Mouse (Mus musculus) forebrain, embryonic 12.5 days (tissue): ENCODE measurements around the gene Ppl. TPM values are rescaled to one million over a fixed set of nuclear protein-coding genes. Genes with fewer than 3 reads are reported as not detected.
A peak's percentile ranks its signal among the peaks of the same experiment; 100 is the strongest.

Experiments
- ATAC-seq: fragments of 200-750 bp; cut with Nextera tagmentation; 2 replicates; pipeline ENCODE4 v1.8.0; 2017; ENCODE audit warnings: moderate TSS enrichment; ENCODE audit not compliant: low FRiP score
- H3K27ac ChIP-seq: fragments of 300-500 bp; sonication (generic); 2 replicates; pipeline ENCODE4 v1.5.1; 2016; ENCODE audit warnings: mild to moderate bottlenecking
- H3K27me3 ChIP-seq: fragments of 300-500 bp; sonication (generic); 2 replicates; pipeline ENCODE4 v1.6.1; 2016; ENCODE audit warnings: mild to moderate bottlenecking
- H3K36me3 ChIP-seq: fragments of 300-500 bp; sonication (generic); replicated peaks from 2 replicates; pipeline ENCODE4 v1.6.1; 2016; ENCODE audit warnings: mild to moderate bottlenecking
- H3K4me1 ChIP-seq: fragments of 300-500 bp; sonication (generic); 2 replicates; pipeline ENCODE4 v1.6.1; 2016
- H3K4me2 ChIP-seq: fragments of 300-500 bp; sonication (generic); 2 replicates; pipeline ENCODE4 v1.6.1; 2016; ENCODE audit warnings: mild to moderate bottlenecking, moderate library complexity
- H3K4me3 ChIP-seq: fragments of 300-500 bp; sonication (generic); replicated peaks from 2 replicates; pipeline ENCODE4 v1.5.1; 2016; ENCODE audit warnings: mild to moderate bottlenecking
- H3K9ac ChIP-seq: fragments of 300-500 bp; sonication (generic); 2 replicates; pipeline ENCODE4 v1.6.1; 2016; ENCODE audit warnings: mild to moderate bottlenecking
- H3K9me3 ChIP-seq: fragments of 300-500 bp; sonication (generic); 2 replicates; pipeline ENCODE4 v1.6.1; 2016
- WGBS: fragments of 180-500 bp; shearing (Covaris S2); methylation state at CpG from one replicate; pipeline ENCODE4 v1.1.7; 2016; 5-methylcytosine and 5-hydroxymethylcytosine counted together
- polyA plus RNA-seq: library from polyadenylated mRNA; unstranded; fragments of >200 nt; fragmentation: Nextera tagmentation; extraction: Ambion mirVana; gene quantifications from 2 replicates; pipeline ENCODE4 v1.2.1, GENCODE M21; 2016

Gene Ppl
- polyA plus RNA-seq, 1 experiment from 2014 or later = 1.1 TPM

- Histone ChIP-seq H3K9me3 (no peaks in the 10 kb centered on the region), H3K27me3 (peaks cover 30% of the 10 kb centered on the region), H3K27ac (no peak overlapping the region), H3K9ac (no peak overlapping the region), H3K4me3 (no peak overlapping the region), H3K36me3 (no peaks in the 10 kb centered on the region), H3K4me2 (peak overlapping the region; percentile 65), H3K4me1 (peaks cover 17% of the 10 kb centered on the region)
- WGBS = 1% methylated on average over 7 of the region's 7 CpGs
- ATAC-seq = peak; percentile 77
These were observed 13.3 kb upstream of the Ppl start for GRCm38 (mm10) chr16:5145570-5145969.

- H3K27ac ChIP-seq = no peak overlapping the region
- no peak overlapping the region for H3K4me3 ChIP-seq
- 48% methylated on average over 4 of the region's 4 CpGs for WGBS
- H3K36me3 ChIP-seq = no peaks in the 10 kb centered on the region
- no peak for ATAC-seq
- peaks cover 5% of the 10 kb centered on the region for H3K27me3 ChIP-seq
- no peak overlapping the region for H3K4me2 ChIP-seq
- no peak overlapping the region for H3K9ac ChIP-seq
- H3K4me1 ChIP-seq = no peaks in the 10 kb centered on the region
- H3K9me3 ChIP-seq = no peaks in the 10 kb centered on the region
These were observed 7.5 kb upstream of the Ppl start for GRCm38 (mm10) chr16:5139741-5140140.

- no peak for ATAC-seq
These were observed 4.9 kb upstream of the Ppl start for GRCm38 (mm10) chr16:5137006-5137540.

GRCm38 (mm10) chr16:5136505-5136904 lies 4.3 kb upstream of the Ppl start:
- 36% methylated on average over 4 of the region's 4 CpGs for WGBS
- Histone ChIP-seq H3K27me3 (peaks cover 38% of the 10 kb centered on the region), H3K4me2 (no peak overlapping the region), H3K4me3 (no peak overlapping the region), H3K4me1 (peaks cover 8% of the 10 kb centered on the region), H3K27ac (no peak overlapping the region), H3K36me3 (no peaks in the 10 kb centered on the region), H3K9ac (no peak overlapping the region), H3K9me3 (no peaks in the 10 kb centered on the region)
- ATAC-seq = no peak

More at GRCm38 (mm10) chr16:5137006-5137540, 4.9 kb upstream of the Ppl start:
- H3K9me3 ChIP-seq = no peaks in the 10 kb centered on the region
- no peak overlapping the region for H3K4me3 ChIP-seq
- H3K9ac ChIP-seq = no peak overlapping the region
- H3K27ac ChIP-seq = no peak overlapping the region
- H3K4me2 ChIP-seq = no peak overlapping the region
- 88% methylated on average over 12 of the region's 12 CpGs for WGBS
- peaks cover 32% of the 10 kb centered on the region for H3K27me3 ChIP-seq
- no peaks in the 10 kb centered on the region for H3K36me3 ChIP-seq
- H3K4me1 ChIP-seq = peaks cover 6% of the 10 kb centered on the region

GRCm38 (mm10) chr16:5135551-5136261 lies 3.5 kb upstream of the Ppl start:
- peaks cover 46% of the 10 kb centered on the region for H3K27me3 ChIP-seq
- WGBS = 82% methylated on average over 8 of the region's 8 CpGs
- no peak overlapping the region for H3K9ac ChIP-seq
- no peak for ATAC-seq
- H3K9me3 ChIP-seq = no peaks in the 10 kb centered on the region
- H3K4me1 ChIP-seq = peaks cover 8% of the 10 kb centered on the region
- H3K4me2 ChIP-seq = no peak overlapping the region
- H3K4me3 ChIP-seq = no peak overlapping the region
- no peaks in the 10 kb centered on the region for H3K36me3 ChIP-seq
- H3K27ac ChIP-seq = no peak overlapping the region

- no peak overlapping the region for H3K27ac ChIP-seq
- H3K4me3 ChIP-seq = no peak overlapping the region
- ATAC-seq = no peak
- H3K9me3 ChIP-seq = no peaks in the 10 kb centered on the region
- H3K27me3 ChIP-seq = peaks cover 55% of the 10 kb centered on the region
- no peak overlapping the region for H3K9ac ChIP-seq
- 82% methylated on average over 14 of the region's 14 CpGs for WGBS
- H3K4me1 ChIP-seq = peaks cover 8% of the 10 kb centered on the region
- no peaks in the 10 kb centered on the region for H3K36me3 ChIP-seq
- H3K4me2 ChIP-seq = no peak overlapping the region
These were observed 2.6 kb upstream of the Ppl start for GRCm38 (mm10) chr16:5134623-5135330.

GRCm38 (mm10) chr16:5131251-5131922 lies 834 bp downstream of the Ppl start:
- Histone ChIP-seq H3K27me3 (peaks cover 86% of the 10 kb centered on the region), H3K9ac (no peak overlapping the region), H3K4me1 (peaks cover 8% of the 10 kb centered on the region), H3K9me3 (no peaks in the 10 kb centered on the region), H3K36me3 (no peaks in the 10 kb centered on the region), H3K4me3 (peak overlapping the region; percentile 33), H3K27ac (no peak overlapping the region), H3K4me2 (no peak overlapping the region)
- no peak for ATAC-seq
- WGBS = 2% methylated on average over 25 of the region's 25 CpGs

GRCm38 (mm10) chr16:5130766-5131165 lies 1.5 kb downstream of the Ppl start:
- WGBS = 11% methylated on average over 4 of the region's 4 CpGs
- Histone ChIP-seq H3K9ac (no peak overlapping the region; the same call in 1 of the 2 replicates), H3K9me3 (no peaks in the 10 kb centered on the region), H3K36me3 (no peaks in the 10 kb centered on the region), H3K27me3 (peaks cover 89% of the 10 kb centered on the region), H3K4me3 (no peak overlapping the region), H3K4me2 (no peak overlapping the region), H3K27ac (no peak overlapping the region), H3K4me1 (peaks cover 8% of the 10 kb centered on the region)
- ATAC-seq = no peak

GRCm38 (mm10) chr16:5130196-5130595 lies 2.0 kb downstream of the Ppl start:
- no peaks in the 10 kb centered on the region for H3K36me3 ChIP-seq
- H3K9me3 ChIP-seq = no peaks in the 10 kb centered on the region
- H3K4me1 ChIP-seq = peaks cover 8% of the 10 kb centered on the region
- ATAC-seq = no peak
- peaks cover 88% of the 10 kb centered on the region for H3K27me3 ChIP-seq
- H3K4me3 ChIP-seq = no peak overlapping the region
- 38% methylated on average over 2 of the region's 2 CpGs for WGBS
- H3K9ac ChIP-seq = no peak overlapping the region
- no peak overlapping the region for H3K27ac ChIP-seq
- no peak overlapping the region for H3K4me2 ChIP-seq

- no peak for ATAC-seq
- Histone ChIP-seq H3K27me3 (peaks cover 53% of the 10 kb centered on the region), H3K4me3 (no peak overlapping the region), H3K27ac (no peak overlapping the region), H3K9me3 (no peaks in the 10 kb centered on the region), H3K4me1 (no peaks in the 10 kb centered on the region), H3K4me2 (no peak overlapping the region), H3K36me3 (no peaks in the 10 kb centered on the region), H3K9ac (no peak overlapping the region)
- WGBS = 79% methylated on average over 6 of the region's 6 CpGs
These were observed 8.7 kb downstream of the Ppl start for GRCm38 (mm10) chr16:5123476-5123875.

- no peak overlapping the region for H3K9ac ChIP-seq
- ATAC-seq = no peak
- no peaks in the 10 kb centered on the region for H3K9me3 ChIP-seq
- no peak overlapping the region for H3K27ac ChIP-seq
- no peak overlapping the region for H3K4me2 ChIP-seq
- WGBS = 85% methylated on average over 4 of the region's 4 CpGs
- no peaks in the 10 kb centered on the region for H3K36me3 ChIP-seq
- no peaks in the 10 kb centered on the region for H3K4me1 ChIP-seq
- no peak overlapping the region for H3K4me3 ChIP-seq
- H3K27me3 ChIP-seq = peaks cover 32% of the 10 kb centered on the region; the same call in 1 of the 2 replicates
These were observed 12.4 kb downstream of the Ppl start for GRCm38 (mm10) chr16:5119845-5120244.

- Histone ChIP-seq H3K27ac (no peak overlapping the region), H3K27me3 (peaks cover 32% of the 10 kb centered on the region; the same call in 1 of the 2 replicates), H3K4me1 (no peaks in the 10 kb centered on the region), H3K9ac (no peak overlapping the region), H3K4me3 (no peak overlapping the region), H3K9me3 (no peaks in the 10 kb centered on the region), H3K36me3 (no peaks in the 10 kb centered on the region), H3K4me2 (no peak overlapping the region)
- WGBS = 79% methylated on average over 4 of the region's 4 CpGs
- ATAC-seq = no peak
These were observed 12.8 kb downstream of the Ppl start for GRCm38 (mm10) chr16:5119385-5119784.
